Mouse (Mus musculus): ENCODE measurements around the gene Tsks. TPM values are rescaled to one million over a fixed set of nuclear protein-coding genes. Genes with fewer than 3 reads are reported as not detected.

Gene Tsks
- polyA plus RNA-seq, 1 experiment from 2014 or later = 0.08 TPM

- TF ChIP-seq CTCF (IDR thresholded peaks at IDR 0.05; ENCODE audit: low read depth) (no peak), EP300 (optimal IDR thresholded peaks at IDR 0.05) (no peak)
- Histone ChIP-seq H3K9me3 (ENCODE audit: control insufficient read depth, low read length) (no peaks in the 10 kb centered on the region), H3K4me3 (ENCODE audit: low read depth, low read length) (peak overlapping the region; percentile 46), H3K4me1 (replicated peaks; ENCODE audit: control insufficient read depth, insufficient read depth) (no peaks in the 10 kb centered on the region), H3K4me2 (replicated peaks; ENCODE audit: low read depth) (peak overlapping the region; percentile 56), H3K27ac (replicated peaks) (0 out of 2 replicates have a peak overlapping the region, but pooled peaks have one; percentile 40), H3K36me3 (ENCODE audit: control insufficient read depth, insufficient read depth, low read length) (peaks cover 10% of the 10 kb centered on the region), H3K9ac (ENCODE audit: low read length) (peak overlapping the region; percentile 51), H3K27me3 (ENCODE audit: control insufficient read depth, insufficient read depth, low read length) (no peaks in the 10 kb centered on the region)
- DNase-seq (ENCODE audit: low spot score) (no peak), ATAC-seq (ENCODE audit: low FRiP score, low TSS enrichment) (no peak)
- 41% methylated on average over 14 of the region's 14 CpGs for WGBS
Observed at GRCm38 (mm10) chr7:44973415-44974130, 30.6 kb downstream of the Tsks start.

GRCm38 (mm10) chr7:44974383-44975116 is 31.5 kb downstream of the Tsks start, which contains the start of gene Cpt1c:
TSS of gene Cpt1c (minus strand) at chr7:44974851.
- peak within 1 kb of the TSS; percentile 46 for H3K4me3 ChIP-seq (ENCODE audit: low read depth, low read length)
- peak within 1 kb of the TSS; percentile 56 for H3K4me2 ChIP-seq (replicated peaks; ENCODE audit: low read depth)
- no peaks in the 10 kb centered on the region for H3K9me3 ChIP-seq (ENCODE audit: control insufficient read depth, low read length)
- no peaks in the 10 kb centered on the region for H3K27me3 ChIP-seq (ENCODE audit: control insufficient read depth, insufficient read depth, low read length)
- peak; percentile 76 for DNase-seq (ENCODE audit: low spot score)
- H3K36me3 ChIP-seq (ENCODE audit: control insufficient read depth, insufficient read depth, low read length) = peaks cover 15% of the 10 kb centered on the region
- WGBS = 4% methylated on average over 22 of the region's 22 CpGs
- peak within 1 kb of the TSS; percentile 40 for H3K27ac ChIP-seq (replicated peaks)
- TF ChIP-seq EP300 (optimal IDR thresholded peaks at IDR 0.05) (no peak), CTCF (IDR thresholded peaks at IDR 0.05; ENCODE audit: low read depth) (peak; percentile 24; the same call in 1 of the 2 replicates)
- peak within 1 kb of the TSS; percentile 51 for H3K9ac ChIP-seq (ENCODE audit: low read length)
- ATAC-seq (ENCODE audit: low FRiP score, low TSS enrichment) = peak; percentile 14; the same call in 1 of the 2 replicates
- no peaks in the 10 kb centered on the region for H3K4me1 ChIP-seq (replicated peaks; ENCODE audit: control insufficient read depth, insufficient read depth)

GRCm38 (mm10) chr7:44975117-44975419 is 32.1 kb downstream of the Tsks start:
- TF ChIP-seq CTCF (IDR thresholded peaks at IDR 0.05; ENCODE audit: low read depth) = no peak
- TF ChIP-seq EP300 (optimal IDR thresholded peaks at IDR 0.05) = no peak
- H3K4me1 ChIP-seq (replicated peaks; ENCODE audit: control insufficient read depth, insufficient read depth) = no peaks in the 10 kb centered on the region
- 0 out of 2 replicates have a peak overlapping the region, but pooled peaks have one; percentile 9 for H3K9ac ChIP-seq (ENCODE audit: low read length)
- ATAC-seq (ENCODE audit: low FRiP score, low TSS enrichment) = no peak
- no peak overlapping the region for H3K4me3 ChIP-seq (ENCODE audit: low read depth, low read length)
- no peak for DNase-seq (ENCODE audit: low spot score)
- no peak overlapping the region for H3K4me2 ChIP-seq (replicated peaks; ENCODE audit: low read depth)
- peaks cover 15% of the 10 kb centered on the region for H3K36me3 ChIP-seq (ENCODE audit: control insufficient read depth, insufficient read depth, low read length)
- H3K27ac ChIP-seq (replicated peaks) = no peak overlapping the region; the same call in 1 of the 2 replicates
- H3K9me3 ChIP-seq (ENCODE audit: control insufficient read depth, low read length) = no peaks in the 10 kb centered on the region
- H3K27me3 ChIP-seq (ENCODE audit: control insufficient read depth, insufficient read depth, low read length) = no peaks in the 10 kb centered on the region
- WGBS = 14% methylated on average over 6 of the region's 6 CpGs

- no peaks in the 10 kb centered on the region for H3K27me3 ChIP-seq (ENCODE audit: control insufficient read depth, insufficient read depth, low read length)
- TF ChIP-seq CTCF (IDR thresholded peaks at IDR 0.05; ENCODE audit: low read depth) = peak; percentile 32; the same call in 1 of the 2 replicates
- no peak for TF ChIP-seq EP300 (optimal IDR thresholded peaks at IDR 0.05)
- H3K4me2 ChIP-seq (replicated peaks; ENCODE audit: low read depth) = no peak overlapping the region
- no peak overlapping the region for H3K9ac ChIP-seq (ENCODE audit: low read length)
- DNase-seq (ENCODE audit: low spot score) (no peak), ATAC-seq (ENCODE audit: low FRiP score, low TSS enrichment) (no peak)
- no peak overlapping the region for H3K4me3 ChIP-seq (ENCODE audit: low read depth, low read length)
- H3K27ac ChIP-seq (replicated peaks) = no peak overlapping the region
- 81% methylated on average over 3 of the region's 3 CpGs for WGBS
- peaks cover 30% of the 10 kb centered on the region for H3K36me3 ChIP-seq (ENCODE audit: control insufficient read depth, insufficient read depth, low read length)
- H3K9me3 ChIP-seq (ENCODE audit: control insufficient read depth, low read length) = no peaks in the 10 kb centered on the region
- H3K4me1 ChIP-seq (replicated peaks; ENCODE audit: control insufficient read depth, insufficient read depth) = no peaks in the 10 kb centered on the region
Observed at GRCm38 (mm10) chr7:44978300-44978699, 35.3 kb downstream of the Tsks start.

GRCm38 (mm10) chr7:44981539-44981938 is 38.5 kb downstream of the Tsks start:
- H3K4me3 ChIP-seq (ENCODE audit: low read depth, low read length) = no peak overlapping the region
- no peaks in the 10 kb centered on the region for H3K9me3 ChIP-seq (ENCODE audit: control insufficient read depth, low read length)
- no peak overlapping the region for H3K9ac ChIP-seq (ENCODE audit: low read length)
- H3K4me1 ChIP-seq (replicated peaks; ENCODE audit: control insufficient read depth, insufficient read depth) = no peaks in the 10 kb centered on the region
- H3K36me3 ChIP-seq (ENCODE audit: control insufficient read depth, insufficient read depth, low read length) = peaks cover 30% of the 10 kb centered on the region
- H3K27me3 ChIP-seq (ENCODE audit: control insufficient read depth, insufficient read depth, low read length) = no peaks in the 10 kb centered on the region
- 97% methylated on average over 8 of the region's 8 CpGs for WGBS
- no peak overlapping the region for H3K27ac ChIP-seq (replicated peaks)
- H3K4me2 ChIP-seq (replicated peaks; ENCODE audit: low read depth) = no peak overlapping the region
- no peak for TF ChIP-seq CTCF (IDR thresholded peaks at IDR 0.05; ENCODE audit: low read depth)
- no peak for TF ChIP-seq EP300 (optimal IDR thresholded peaks at IDR 0.05)
- no peak for ATAC-seq (ENCODE audit: low FRiP score, low TSS enrichment)
- no peak for DNase-seq (ENCODE audit: low spot score)

GRCm38 (mm10) chr7:44983085-44983484 is 40.1 kb downstream of the Tsks start:
- no peaks in the 10 kb centered on the region for H3K9me3 ChIP-seq (ENCODE audit: control insufficient read depth, low read length)
- no peak overlapping the region for H3K4me3 ChIP-seq (ENCODE audit: low read depth, low read length)
- H3K27ac ChIP-seq (replicated peaks) = no peak overlapping the region
- TF ChIP-seq EP300 (optimal IDR thresholded peaks at IDR 0.05) (no peak), CTCF (IDR thresholded peaks at IDR 0.05; ENCODE audit: low read depth) (peak; percentile 98)
- H3K4me1 ChIP-seq (replicated peaks; ENCODE audit: control insufficient read depth, insufficient read depth) = no peaks in the 10 kb centered on the region
- WGBS = 31% methylated on average over 6 of the region's 6 CpGs
- no peaks in the 10 kb centered on the region for H3K27me3 ChIP-seq (ENCODE audit: control insufficient read depth, insufficient read depth, low read length)
- DNase-seq (ENCODE audit: low spot score) (peak; percentile 90), ATAC-seq (ENCODE audit: low FRiP score, low TSS enrichment) (no peak)
- no peak overlapping the region for H3K4me2 ChIP-seq (replicated peaks; ENCODE audit: low read depth)
- no peak overlapping the region for H3K9ac ChIP-seq (ENCODE audit: low read length)
- H3K36me3 ChIP-seq (ENCODE audit: control insufficient read depth, insufficient read depth, low read length) = peaks cover 20% of the 10 kb centered on the region

Measured in stomach, postnatal 0 days (tissue).